Mouse (Mus musculus): ENCODE data around the gene Slc45a3. TPM values are rescaled to one million over a fixed set of nuclear protein-coding genes. Genes with fewer than 3 reads are reported as not detected.
A peak's percentile ranks its signal among the peaks of the same experiment; 100 is the strongest.

Gene Slc45a3
- polyA plus RNA-seq, 1 experiment from 2014 or later = 2.6 TPM

GRCm38 (mm10) chr1:131967336-131967735 lies 4.6 kb downstream of the Slc45a3 start:
- H3K4me3 ChIP-seq (replicated peaks) = no peak overlapping the region
- H3K4me2 ChIP-seq = no peak overlapping the region
- ATAC-seq (ENCODE audit: low read depth) (no peak), DNase-seq (no peak)
- peaks cover 46% of the 10 kb centered on the region for H3K27me3 ChIP-seq
- WGBS (ENCODE audit: insufficient replicate concordance) = 50% methylated on average over 7 of the region's 7 CpGs
- no peaks in the 10 kb centered on the region for H3K9me3 ChIP-seq (replicated peaks)
- H3K4me1 ChIP-seq (replicated peaks) = peaks cover 66% of the 10 kb centered on the region
- no peak overlapping the region for H3K9ac ChIP-seq
- H3K36me3 ChIP-seq = no peaks in the 10 kb centered on the region
- H3K27ac ChIP-seq = no peak overlapping the region

GRCm38 (mm10) chr1:131968556-131968955 lies 5.8 kb downstream of the Slc45a3 start:
- Histone ChIP-seq H3K9ac (no peak overlapping the region), H3K27ac (no peak overlapping the region), H3K36me3 (no peaks in the 10 kb centered on the region), H3K27me3 (peaks cover 33% of the 10 kb centered on the region), H3K4me2 (no peak overlapping the region), H3K4me1 (replicated peaks) (peaks cover 67% of the 10 kb centered on the region), H3K4me3 (replicated peaks) (no peak overlapping the region), H3K9me3 (replicated peaks) (no peaks in the 10 kb centered on the region)
- 55% methylated on average over 3 of the region's 3 CpGs for WGBS (ENCODE audit: insufficient replicate concordance)
- DNase-seq (no peak), ATAC-seq (ENCODE audit: low read depth) (no peak)

- Histone ChIP-seq H3K4me2 (no peak overlapping the region), H3K36me3 (no peaks in the 10 kb centered on the region), H3K4me3 (replicated peaks) (no peak overlapping the region), H3K4me1 (replicated peaks) (peaks cover 63% of the 10 kb centered on the region), H3K27me3 (peaks cover 29% of the 10 kb centered on the region), H3K9ac (no peak overlapping the region), H3K9me3 (replicated peaks) (no peaks in the 10 kb centered on the region), H3K27ac (no peak overlapping the region)
- DNase-seq (no peak), ATAC-seq (ENCODE audit: low read depth) (no peak)
- WGBS (ENCODE audit: insufficient replicate concordance) = 64% methylated on average over 6 of the region's 6 CpGs
Observed at GRCm38 (mm10) chr1:131968983-131969382, 6.2 kb downstream of the Slc45a3 start.

GRCm38 (mm10) chr1:131969825-131970224 lies 7.1 kb downstream of the Slc45a3 start:
- H3K27ac ChIP-seq = no peak overlapping the region
- no peak overlapping the region for H3K4me3 ChIP-seq (replicated peaks)
- H3K4me2 ChIP-seq = no peak overlapping the region
- peaks cover 21% of the 10 kb centered on the region for H3K27me3 ChIP-seq
- no peaks in the 10 kb centered on the region for H3K36me3 ChIP-seq
- peaks cover 58% of the 10 kb centered on the region for H3K4me1 ChIP-seq (replicated peaks)
- H3K9me3 ChIP-seq (replicated peaks) = no peaks in the 10 kb centered on the region
- no peak overlapping the region for H3K9ac ChIP-seq
- WGBS (ENCODE audit: insufficient replicate concordance) = 44% methylated on average over 4 of the region's 4 CpGs
- ATAC-seq (ENCODE audit: low read depth) = no peak
- DNase-seq = no peak

- DNase-seq = no peak
- Histone ChIP-seq H3K36me3 (no peaks in the 10 kb centered on the region), H3K9me3 (replicated peaks) (no peaks in the 10 kb centered on the region), H3K4me3 (replicated peaks) (no peak overlapping the region), H3K4me2 (peak overlapping the region; percentile 45), H3K27ac (peak overlapping the region; percentile 50; the same call in 1 of the 2 replicates), H3K9ac (0 out of 2 replicates have a peak overlapping the region, but pooled peaks have one; percentile 40), H3K27me3 (peaks cover 18% of the 10 kb centered on the region), H3K4me1 (replicated peaks) (peaks cover 62% of the 10 kb centered on the region)
- no peak for ATAC-seq (ENCODE audit: low read depth)
- 51% methylated on average over 5 of the region's 5 CpGs for WGBS (ENCODE audit: insufficient replicate concordance)
Observed at GRCm38 (mm10) chr1:131970322-131970660, 7.5 kb downstream of the Slc45a3 start.

GRCm38 (mm10) chr1:131970661-131971520 lies 8.1 kb downstream of the Slc45a3 start:
- Histone ChIP-seq H3K4me1 (replicated peaks) (peaks cover 62% of the 10 kb centered on the region), H3K4me3 (replicated peaks) (0 out of 2 replicates have a peak overlapping the region, but pooled peaks have one; percentile 2), H3K9ac (peak overlapping the region; percentile 40), H3K36me3 (no peaks in the 10 kb centered on the region), H3K27me3 (peaks cover 14% of the 10 kb centered on the region; the same call in 1 of the 2 replicates), H3K9me3 (replicated peaks) (no peaks in the 10 kb centered on the region), H3K4me2 (peak overlapping the region; percentile 45), H3K27ac (peak overlapping the region; percentile 50)
- DNase-seq = no peak
- 11% methylated on average over 16 of the region's 16 CpGs for WGBS (ENCODE audit: insufficient replicate concordance)
- no peak for ATAC-seq (ENCODE audit: low read depth)

- DNase-seq = no peak
- Histone ChIP-seq H3K9ac (no peak overlapping the region; the same call in 1 of the 2 replicates), H3K4me2 (peak overlapping the region; percentile 28; the same call in 1 of the 2 replicates), H3K4me3 (replicated peaks) (no peak overlapping the region), H3K4me1 (replicated peaks) (peaks cover 63% of the 10 kb centered on the region), H3K27ac (peak overlapping the region; percentile 67), H3K9me3 (replicated peaks) (no peaks in the 10 kb centered on the region), H3K27me3 (peaks cover 11% of the 10 kb centered on the region; the same call in 1 of the 2 replicates), H3K36me3 (no peaks in the 10 kb centered on the region)
- WGBS (ENCODE audit: insufficient replicate concordance) = 35% methylated on average over 15 of the region's 15 CpGs
- peak; percentile 27 for ATAC-seq (ENCODE audit: low read depth)
Observed at GRCm38 (mm10) chr1:131971771-131972497, 9.2 kb downstream of the Slc45a3 start.

GRCm38 (mm10) chr1:131972498-131973334 lies 9.9 kb downstream of the Slc45a3 start:
- Histone ChIP-seq H3K4me1 (replicated peaks) (peaks cover 57% of the 10 kb centered on the region), H3K9me3 (replicated peaks) (no peaks in the 10 kb centered on the region), H3K4me3 (replicated peaks) (no peak overlapping the region), H3K27ac (peak overlapping the region; percentile 67), H3K9ac (no peak overlapping the region), H3K36me3 (no peaks in the 10 kb centered on the region), H3K27me3 (peaks cover 11% of the 10 kb centered on the region; the same call in 1 of the 2 replicates), H3K4me2 (peak overlapping the region; percentile 28; the same call in 1 of the 2 replicates)
- DNase-seq = no peak
- ATAC-seq (ENCODE audit: low read depth) = peak; percentile 47
- WGBS (ENCODE audit: insufficient replicate concordance) = 41% methylated on average over 13 of the region's 13 CpGs

- WGBS (ENCODE audit: insufficient replicate concordance) = 63% methylated on average over 6 of the region's 6 CpGs
- Histone ChIP-seq H3K27me3 (0 out of 2 replicates have a peak, but pooled peaks cover 5% of the 10 kb centered on the region), H3K9ac (no peak overlapping the region), H3K4me1 (replicated peaks) (peaks cover 52% of the 10 kb centered on the region), H3K36me3 (no peaks in the 10 kb centered on the region), H3K4me3 (replicated peaks) (no peak overlapping the region), H3K9me3 (replicated peaks) (no peaks in the 10 kb centered on the region), H3K27ac (no peak overlapping the region), H3K4me2 (no peak overlapping the region)
- ATAC-seq (ENCODE audit: low read depth) = no peak
- no peak for DNase-seq
Observed at GRCm38 (mm10) chr1:131973991-131974390, 11.2 kb downstream of the Slc45a3 start.

- Histone ChIP-seq H3K9ac (no peak overlapping the region), H3K4me2 (no peak overlapping the region), H3K27me3 (no peaks in the 10 kb centered on the region), H3K36me3 (no peaks in the 10 kb centered on the region), H3K9me3 (replicated peaks) (no peaks in the 10 kb centered on the region), H3K4me3 (replicated peaks) (no peak overlapping the region), H3K27ac (no peak overlapping the region), H3K4me1 (replicated peaks) (peaks cover 35% of the 10 kb centered on the region)
- DNase-seq (no peak), ATAC-seq (ENCODE audit: low read depth) (no peak)
- 73% methylated on average over 5 of the region's 5 CpGs for WGBS (ENCODE audit: insufficient replicate concordance)
Observed at GRCm38 (mm10) chr1:131976886-131977285, 14.1 kb downstream of the Slc45a3 start.

GRCm38 (mm10) chr1:131980471-131980870 lies 17.7 kb downstream of the Slc45a3 start:
- Histone ChIP-seq H3K36me3 (no peaks in the 10 kb centered on the region), H3K4me1 (replicated peaks) (peaks cover 11% of the 10 kb centered on the region), H3K27me3 (no peaks in the 10 kb centered on the region), H3K4me2 (no peak overlapping the region), H3K27ac (no peak overlapping the region), H3K4me3 (replicated peaks) (no peak overlapping the region), H3K9ac (no peak overlapping the region), H3K9me3 (replicated peaks) (no peaks in the 10 kb centered on the region)
- no peak for DNase-seq
- 33% methylated on average over 2 of the region's 2 CpGs for WGBS (ENCODE audit: insufficient replicate concordance)
- ATAC-seq (ENCODE audit: low read depth) = no peak
